Mouse (Mus musculus) midbrain, embryonic 14.5 days (tissue): ENCODE data around the gene Ksr2. TPM values are rescaled to one million over a fixed set of nuclear protein-coding genes. Genes with fewer than 3 reads are reported as not detected.

ENCODE experiments used
- ATAC-seq: fragments of 200-750 bp; cut with Nextera tagmentation; 2 replicates; pipeline ENCODE4 v1.8.0; 2017; ENCODE audit warnings: moderate number of reproducible peaks, moderate library complexity; ENCODE audit not compliant: low FRiP score, low TSS enrichment
- DNase-seq: peaks from one replicate; pipeline ENCODE4 v3.0.0-alpha.2; 2015
- H3K27ac ChIP-seq: fragments of 300-500 bp; sonication (generic); replicated peaks from 2 replicates; pipeline ENCODE4 v1.5.1; 2014; ENCODE audit warnings: mild to moderate bottlenecking, low read depth, low read length, moderate library complexity
- H3K27me3 ChIP-seq: fragments of 300-500 bp; sonication (generic); 2 replicates; pipeline ENCODE4 v1.6.1; 2014; ENCODE audit warnings: low read length, control low read depth, mixed read lengths; ENCODE audit not compliant: control insufficient read depth, insufficient read depth
- H3K36me3 ChIP-seq: fragments of 300-500 bp; sonication (generic); 2 replicates; pipeline ENCODE4 v1.6.1; 2014; ENCODE audit warnings: low read length, control low read depth; ENCODE audit not compliant: control insufficient read depth, insufficient read depth
- H3K4me1 ChIP-seq: fragments of 300-500 bp; sonication (generic); 2 replicates; pipeline ENCODE4 v1.6.1; 2014; ENCODE audit warnings: mild to moderate bottlenecking, antibody characterized with exemption, low read length, control low read depth; ENCODE audit not compliant: control insufficient read depth, insufficient read depth
- H3K4me2 ChIP-seq: fragments of 300-500 bp; sonication (generic); 2 replicates; pipeline ENCODE4 v1.6.1; 2014; ENCODE audit warnings: mild to moderate bottlenecking, low read length, moderate library complexity
- H3K4me3 ChIP-seq: fragments of 300-500 bp; sonication (generic); replicated peaks from 2 replicates; pipeline ENCODE4 v1.5.1; 2014; ENCODE audit warnings: low read depth, low read length
- H3K9ac ChIP-seq: fragments of 300-500 bp; sonication (generic); replicated peaks from 2 replicates; pipeline ENCODE4 v1.6.1; 2014; ENCODE audit warnings: mild to moderate bottlenecking, low read length, moderate library complexity
- H3K9me3 ChIP-seq: fragments of 300-500 bp; sonication (generic); 2 replicates; pipeline ENCODE4 v1.6.1; 2016; ENCODE audit warnings: low read length, control low read depth, mixed read lengths; ENCODE audit not compliant: control insufficient read depth
- WGBS: fragments of 180-500 bp; shearing (Covaris S2); extraction: QIAGEN DNeasy Blood & Tissue Kit; methylation state at CpG from one replicate; pipeline ENCODE4 v1.1.7; 2014; 5-methylcytosine and 5-hydroxymethylcytosine counted together
- polyA plus RNA-seq: library from polyadenylated mRNA; unstranded; fragments of >200 nt; fragmentation: Nextera tagmentation; extraction: Ambion mirVana; gene quantifications from 2 replicates; pipeline ENCODE4 v1.2.1, GENCODE M21; 2014

Ksr2 gene
- polyA plus RNA-seq, 1 experiment from 2014 or later = 8.1 TPM

DNA sequence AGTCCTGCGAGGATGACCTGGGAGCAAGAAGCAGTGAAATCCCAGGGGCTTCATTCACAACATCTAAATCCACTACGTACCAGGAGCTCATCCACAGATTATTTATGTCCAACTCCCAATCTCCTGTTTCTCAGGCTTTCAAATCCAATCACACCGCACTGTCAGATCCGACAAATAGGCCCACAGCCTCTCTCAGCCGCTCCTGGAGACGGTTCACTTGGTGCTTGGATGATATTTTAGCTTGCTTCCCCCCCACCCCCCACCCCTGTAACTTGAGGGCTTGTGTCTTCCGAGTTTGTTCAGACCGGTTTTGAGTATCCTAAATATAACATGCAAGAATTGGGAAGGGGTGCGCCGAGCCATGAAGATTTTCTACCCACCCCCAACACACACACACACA is 297.8 kb downstream of the Ksr2 start:
- Histone ChIP-seq H3K27ac (no peak overlapping the region), H3K9me3 (peaks cover 6% of the 10 kb centered on the region; the same call in 1 of the 2 replicates), H3K36me3 (peaks cover 6% of the 10 kb centered on the region; the same call in 1 of the 2 replicates), H3K27me3 (no peaks in the 10 kb centered on the region), H3K4me3 (no peak overlapping the region), H3K4me2 (no peak overlapping the region), H3K9ac (no peak overlapping the region), H3K4me1 (no peaks in the 10 kb centered on the region)
- no peak for ATAC-seq
- 82% methylated on average over 10 of the region's 10 CpGs for WGBS
- no peak for DNase-seq

GRCm38 (mm10) chr5:117712207-117712606 is 298.4 kb downstream of the Ksr2 start:
- DNase-seq = no peak
- H3K4me3 ChIP-seq = no peak overlapping the region
- no peak overlapping the region for H3K9ac ChIP-seq
- peaks cover 6% of the 10 kb centered on the region; the same call in 1 of the 2 replicates for H3K36me3 ChIP-seq
- ATAC-seq = no peak
- H3K4me2 ChIP-seq = no peak overlapping the region
- H3K27ac ChIP-seq = no peak overlapping the region
- no peaks in the 10 kb centered on the region for H3K4me1 ChIP-seq
- H3K27me3 ChIP-seq = no peaks in the 10 kb centered on the region
- 83% methylated on average over 12 of the region's 12 CpGs for WGBS
- peaks cover 6% of the 10 kb centered on the region; the same call in 1 of the 2 replicates for H3K9me3 ChIP-seq

- ATAC-seq = no peak
Observed at GRCm38 (mm10) chr5:117717120-117717519, 303.3 kb downstream of the Ksr2 start.

GRCm38 (mm10) chr5:117723316-117723715 is 309.5 kb downstream of the Ksr2 start:
- Histone ChIP-seq H3K27me3 (no peaks in the 10 kb centered on the region), H3K4me3 (no peak overlapping the region), H3K36me3 (no peaks in the 10 kb centered on the region), H3K9ac (no peak overlapping the region), H3K27ac (no peak overlapping the region), H3K4me2 (no peak overlapping the region), H3K4me1 (no peaks in the 10 kb centered on the region), H3K9me3 (no peaks in the 10 kb centered on the region)
- 91% methylated on average over 4 of the region's 4 CpGs for WGBS
- no peak for DNase-seq
- ATAC-seq = no peak

More at GRCm38 (mm10) chr5:117717120-117717519, 303.3 kb downstream of the Ksr2 start:
- Histone ChIP-seq H3K9ac (no peak overlapping the region), H3K27me3 (no peaks in the 10 kb centered on the region), H3K9me3 (no peaks in the 10 kb centered on the region), H3K4me1 (no peaks in the 10 kb centered on the region), H3K4me2 (no peak overlapping the region), H3K27ac (no peak overlapping the region), H3K4me3 (no peak overlapping the region), H3K36me3 (no peaks in the 10 kb centered on the region)
- WGBS = 86% methylated on average over 9 of the region's 9 CpGs
- DNase-seq = no peak

DNA sequence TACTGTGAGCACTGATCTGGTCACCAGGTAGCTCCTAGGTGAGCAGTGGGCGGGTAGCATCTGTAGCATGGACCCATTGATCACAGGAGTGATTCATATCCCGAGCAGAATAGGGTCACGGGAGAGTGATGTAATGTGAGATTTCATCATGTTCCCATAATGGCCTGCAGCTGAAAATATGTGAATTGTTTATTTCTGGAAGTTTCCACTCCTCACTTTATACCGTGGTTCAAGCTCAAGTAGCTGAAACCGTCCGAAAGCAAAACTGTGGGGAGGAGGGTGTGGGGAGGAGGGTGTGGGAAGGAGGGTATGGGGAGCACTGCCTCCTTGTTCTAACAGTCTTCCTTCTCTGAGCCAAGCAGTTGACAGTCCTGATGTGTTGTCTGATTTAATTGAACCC is 312.7 kb downstream of the Ksr2 start:
- no peak for DNase-seq
- H3K36me3 ChIP-seq = no peaks in the 10 kb centered on the region
- H3K27me3 ChIP-seq = no peaks in the 10 kb centered on the region
- H3K9me3 ChIP-seq = no peaks in the 10 kb centered on the region
- no peak overlapping the region for H3K27ac ChIP-seq
- no peaks in the 10 kb centered on the region for H3K4me1 ChIP-seq
- 87% methylated on average over 6 of the region's 6 CpGs for WGBS
- H3K4me3 ChIP-seq = no peak overlapping the region
- H3K9ac ChIP-seq = no peak overlapping the region
- H3K4me2 ChIP-seq = no peak overlapping the region
- ATAC-seq = no peak

DNA sequence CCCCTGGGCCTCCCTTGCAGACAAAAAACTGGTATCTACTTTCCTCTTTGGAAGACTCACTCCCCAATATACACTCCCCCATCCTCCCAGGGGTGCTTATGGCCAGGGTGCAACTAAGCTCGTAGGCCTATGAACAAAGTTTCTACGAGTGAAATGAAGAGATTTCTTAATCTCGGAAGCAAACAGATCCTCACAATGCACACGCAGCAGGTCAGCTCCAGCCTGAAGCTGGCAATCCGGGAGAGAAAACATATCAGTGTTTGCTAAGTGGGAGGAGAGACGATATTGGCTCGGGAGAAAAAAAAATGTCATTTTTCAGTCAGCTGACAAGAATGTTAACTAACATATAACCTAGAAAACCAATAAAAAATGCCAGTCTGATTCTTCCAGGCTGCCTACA is 313.3 kb downstream of the Ksr2 start:
- no peak for ATAC-seq
- no peaks in the 10 kb centered on the region for H3K36me3 ChIP-seq
- H3K9ac ChIP-seq = no peak overlapping the region
- H3K4me1 ChIP-seq = no peaks in the 10 kb centered on the region
- H3K27me3 ChIP-seq = no peaks in the 10 kb centered on the region
- H3K27ac ChIP-seq = 0 out of 2 replicates have a peak overlapping the region, but pooled peaks have one; percentile 1
- H3K4me2 ChIP-seq = no peak overlapping the region
- H3K9me3 ChIP-seq = no peaks in the 10 kb centered on the region
- 69% methylated on average over 7 of the region's 7 CpGs for WGBS
- DNase-seq = no peak
- no peak overlapping the region for H3K4me3 ChIP-seq

DNA sequence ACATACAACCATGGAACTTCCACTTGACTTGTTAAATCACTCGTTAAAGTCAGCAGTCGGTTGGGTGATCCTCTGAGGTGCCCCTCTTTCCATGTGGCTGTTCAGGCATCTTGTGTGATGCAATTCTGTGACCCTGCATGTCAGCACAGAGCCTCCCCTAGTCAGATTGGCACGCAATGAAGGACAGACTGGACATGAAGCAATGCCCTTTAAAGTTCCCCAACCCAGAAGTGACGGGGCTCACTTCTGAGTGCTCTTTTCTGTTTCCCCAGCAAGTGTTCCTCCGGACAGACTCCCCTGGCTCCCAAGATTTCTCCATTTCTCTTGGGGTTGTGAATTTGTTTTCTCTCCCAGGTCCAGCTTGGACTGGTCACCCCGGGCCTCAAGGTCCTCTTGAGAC is 317.5 kb downstream of the Ksr2 start:
- H3K4me3 ChIP-seq = no peak overlapping the region
- H3K27me3 ChIP-seq = no peaks in the 10 kb centered on the region
- H3K4me1 ChIP-seq = no peaks in the 10 kb centered on the region
- H3K4me2 ChIP-seq = no peak overlapping the region
- no peak for ATAC-seq
- WGBS = 63% methylated on average over 6 of the region's 6 CpGs
- no peaks in the 10 kb centered on the region for H3K36me3 ChIP-seq
- no peak overlapping the region for H3K27ac ChIP-seq
- H3K9ac ChIP-seq = no peak overlapping the region
- no peak for DNase-seq
- no peaks in the 10 kb centered on the region for H3K9me3 ChIP-seq

- 87% methylated on average over 11 of the region's 11 CpGs for WGBS
- H3K9me3 ChIP-seq = no peaks in the 10 kb centered on the region
Observed at GRCm38 (mm10) chr5:117744654-117745178, 330.9 kb downstream of the Ksr2 start.

DNA sequence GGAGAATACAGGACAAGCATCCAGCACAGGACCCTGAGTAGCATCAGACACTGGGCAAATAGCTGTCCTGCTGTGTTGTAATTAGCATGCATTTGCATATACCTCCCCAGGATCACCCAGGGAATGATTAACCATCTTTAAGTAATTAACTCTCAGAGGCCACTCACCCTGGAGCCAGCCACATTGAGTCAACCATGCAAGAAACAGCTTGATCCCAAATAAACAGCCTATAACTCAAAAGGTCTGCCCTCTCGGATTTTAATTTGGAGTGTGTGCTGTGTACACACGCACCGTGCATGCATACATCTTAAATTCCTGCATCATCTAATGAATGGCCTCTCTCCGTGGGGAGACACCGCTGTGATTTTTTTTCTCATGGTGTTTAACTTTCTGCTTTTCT is 335.6 kb downstream of the Ksr2 start:
- Histone ChIP-seq H3K36me3 (no peaks in the 10 kb centered on the region), H3K9me3 (no peaks in the 10 kb centered on the region), H3K9ac (no peak overlapping the region), H3K4me1 (0 out of 2 replicates have a peak, but pooled peaks cover 3% of the 10 kb centered on the region), H3K4me2 (no peak overlapping the region), H3K4me3 (no peak overlapping the region), H3K27me3 (no peaks in the 10 kb centered on the region), H3K27ac (no peak overlapping the region)
- no peak for ATAC-seq
- WGBS = 35% methylated on average over 5 of the region's 5 CpGs
- DNase-seq = peak; percentile 29

More at GRCm38 (mm10) chr5:117744654-117745178, 330.9 kb downstream of the Ksr2 start:
- Histone ChIP-seq H3K27me3 (no peaks in the 10 kb centered on the region), H3K9ac (no peak overlapping the region), H3K27ac (no peak overlapping the region), H3K36me3 (no peaks in the 10 kb centered on the region), H3K4me1 (0 out of 2 replicates have a peak, but pooled peaks cover 3% of the 10 kb centered on the region), H3K4me2 (no peak overlapping the region), H3K4me3 (no peak overlapping the region)
- ATAC-seq (no peak), DNase-seq (no peak)
